Mouse (Mus musculus) spleen, adult 2 months (tissue): ENCODE results near the gene Cit.

Experiments
- CTCF ChIP-seq: fragments of 200-500 bp; IDR thresholded peaks from 2 replicates; pipeline ENCODE4 v1.5.1; 2011; ENCODE audit warnings: mild to moderate bottlenecking, inconsistent platforms; ENCODE audit not compliant: insufficient read depth, insufficient read length, insufficient replicate concordance; ENCODE audit errors: extremely low read depth
- POLR2A ChIP-seq: fragments of 200-500 bp; IDR thresholded peaks from 2 replicates; pipeline ENCODE4 v1.6.1; 2011; ENCODE audit warnings: low read depth, low read length, inconsistent platforms

- TF ChIP-seq CTCF (no peak), POLR2A (no peak)
These were observed 70.4 kb downstream of the Cit start for GRCm38 (mm10) chr5:115915481-115915880.
